Mouse (Mus musculus): Measurements from ENCODE around the gene Vmn1r179.
"Not testable (repeated sequence)": the region's sequence is repeated elsewhere in the genome, so short reads cannot be mapped to it uniquely, and the experiment has no call there.

Vmn1r179 gene

GRCm38 (mm10) chr7:23926678-23927077 lies at the start of gene Vmn1r179:
Gene Vmn1r179, plus strand, starts transcription at chr7:23926978.
- in situ Hi-C loops (cut with MboI; ENCODE audit: low sequenced_read_pairs) = no loop called here

GRCm38 (mm10) chr7:23891709-23892108 lies 35.1 kb upstream of the Vmn1r179 start, which contains the start of gene Vmn1r178:
Gene Vmn1r178, plus strand, starts transcription at chr7:23892009.
- in situ Hi-C loops (cut with MboI; ENCODE audit: low sequenced_read_pairs) = no loop called here

- in situ Hi-C loops (cut with MboI; ENCODE audit: low sequenced_read_pairs) = no loop called here
These were observed 23.6 kb downstream of the Vmn1r179 start, which contains the start of gene Vmn1r180 for GRCm38 (mm10) chr7:23950332-23950731. Gene Vmn1r180, plus strand, starts transcription at chr7:23950632.

- in situ Hi-C loops (cut with MboI; ENCODE audit: low sequenced_read_pairs) = not testable (repeated sequence)
These were observed 41.3 kb downstream of the Vmn1r179 start for GRCm38 (mm10) chr7:23968044-23968443.

GRCm38 (mm10) chr7:23974315-23974714 lies 47.5 kb downstream of the Vmn1r179 start, which contains the start of gene Vmn1r181:
Gene Vmn1r181, plus strand, starts transcription at chr7:23974615.
- in situ Hi-C loops (cut with MboI; ENCODE audit: low sequenced_read_pairs) = not testable (repeated sequence)
